Mouse (Mus musculus) kidney, embryonic 14.5 days (tissue): ENCODE data around the gene Upk2. TPM values are rescaled to one million over a fixed set of nuclear protein-coding genes. Genes with fewer than 3 reads are reported as not detected.

Experiments used
- ATAC-seq: fragments of 200-750 bp; cut with Nextera tagmentation; 2 replicates; pipeline ENCODE4 v1.8.0; 2017; ENCODE audit warnings: moderate number of reproducible peaks, mild to moderate bottlenecking, moderate TSS enrichment, moderate library complexity; ENCODE audit not compliant: low FRiP score, low TSS enrichment
- H3K27ac ChIP-seq: fragments of 300-500 bp; sonication (generic); 2 replicates; pipeline ENCODE4 v1.5.1; 2014; ENCODE audit warnings: low read depth, mild to moderate bottlenecking, low read length, moderate library complexity, mixed read lengths
- H3K27me3 ChIP-seq: fragments of 300-500 bp; sonication (generic); 2 replicates; pipeline ENCODE4 v1.6.1; 2014; ENCODE audit warnings: mild to moderate bottlenecking, low read length; ENCODE audit not compliant: control insufficient read depth, insufficient read depth
- H3K36me3 ChIP-seq: fragments of 300-500 bp; sonication (generic); 2 replicates; pipeline ENCODE4 v1.6.1; 2014; ENCODE audit warnings: low read length, mixed read lengths; ENCODE audit not compliant: control insufficient read depth, insufficient read depth
- H3K4me1 ChIP-seq: fragments of 300-500 bp; sonication (generic); 2 replicates; pipeline ENCODE4 v1.6.1; 2014; ENCODE audit warnings: low read length, mixed read lengths; ENCODE audit not compliant: control insufficient read depth, insufficient read depth
- H3K4me2 ChIP-seq: fragments of 300-500 bp; sonication (generic); replicated peaks from 2 replicates; pipeline ENCODE4 v1.6.1; 2014; ENCODE audit warnings: low read depth, mild to moderate bottlenecking, low read length
- H3K4me3 ChIP-seq: fragments of 300-500 bp; sonication (generic); 2 replicates; pipeline ENCODE4 v1.5.1; 2014; ENCODE audit warnings: mild to moderate bottlenecking, low read length
- H3K9ac ChIP-seq: fragments of 300-500 bp; sonication (generic); 2 replicates; pipeline ENCODE4 v1.6.1; 2014; ENCODE audit warnings: low read depth, mild to moderate bottlenecking, low read length, moderate library complexity
- H3K9me3 ChIP-seq: fragments of 300-500 bp; sonication (generic); 2 replicates; pipeline ENCODE4 v1.6.1; 2016; ENCODE audit warnings: low read length; ENCODE audit not compliant: control insufficient read depth
- WGBS: fragments of 180-500 bp; shearing (Covaris S2); extraction: QIAGEN DNeasy Blood & Tissue Kit; methylation state at CpG from one replicate; pipeline ENCODE4 v1.1.7; 2014; 5-methylcytosine and 5-hydroxymethylcytosine counted together
- polyA plus RNA-seq: library from polyadenylated mRNA; unstranded; fragments of >200 nt; fragmentation: Nextera tagmentation; extraction: Ambion mirVana; gene quantifications from 2 replicates; pipeline ENCODE4 v1.2.1, GENCODE M21; 2014

Upk2 gene
- polyA plus RNA-seq, 1 experiment from 2014 or later, result 0.39 TPM

DNA sequence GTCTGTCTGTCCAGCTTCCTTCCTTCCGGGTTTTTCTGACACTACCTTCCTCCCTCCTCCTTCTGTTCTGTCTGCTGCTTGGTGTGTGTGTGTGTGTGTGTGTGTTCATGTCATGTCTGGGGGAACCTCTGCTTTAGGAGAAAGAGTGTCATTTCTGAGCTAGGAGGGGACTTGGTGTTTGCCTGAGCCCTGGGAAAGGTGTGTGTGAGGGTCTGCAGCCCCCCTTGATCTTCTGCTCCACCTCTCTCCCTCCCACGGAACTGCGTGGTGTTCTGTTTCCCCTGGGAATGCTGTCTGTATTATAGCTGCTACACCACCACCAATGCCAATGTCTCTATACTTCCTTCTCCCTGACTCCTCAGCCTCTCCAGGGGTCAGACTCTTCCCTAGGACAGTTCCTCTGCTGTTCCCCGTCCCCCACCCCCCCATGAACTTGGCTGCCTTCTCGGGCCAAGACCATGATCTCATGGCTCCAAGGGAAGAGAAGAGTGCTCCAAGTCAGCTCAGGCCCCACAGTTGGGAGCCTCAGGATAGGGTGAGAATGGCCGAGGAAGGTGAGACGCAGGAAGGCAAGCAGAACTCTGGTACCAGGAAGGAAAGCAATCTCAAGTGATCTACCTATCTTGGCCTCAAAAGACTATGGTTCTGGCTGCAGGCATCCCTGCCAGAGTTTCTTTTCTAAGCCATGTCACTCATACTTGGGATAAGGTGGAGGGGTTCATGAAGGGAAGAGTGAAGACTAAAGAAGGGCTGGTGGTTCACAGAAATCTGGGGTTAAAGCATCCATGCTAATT is 29.7 kb upstream of the Upk2 start:
- Histone ChIP-seq H3K27ac (peak overlapping the region; percentile 91; the same call in 1 of the 2 replicates), H3K4me1 (peaks cover 59% of the 10 kb centered on the region), H3K9ac (peak overlapping the region; percentile 83), H3K4me2 (peak overlapping the region; percentile 88), H3K4me3 (peak overlapping the region; percentile 91), H3K9me3 (no peaks in the 10 kb centered on the region), H3K27me3 (no peaks in the 10 kb centered on the region), H3K36me3 (no peaks in the 10 kb centered on the region)
- WGBS, result 21% methylated on average over 7 of the region's 7 CpGs
- ATAC-seq, result no peak

DNA sequence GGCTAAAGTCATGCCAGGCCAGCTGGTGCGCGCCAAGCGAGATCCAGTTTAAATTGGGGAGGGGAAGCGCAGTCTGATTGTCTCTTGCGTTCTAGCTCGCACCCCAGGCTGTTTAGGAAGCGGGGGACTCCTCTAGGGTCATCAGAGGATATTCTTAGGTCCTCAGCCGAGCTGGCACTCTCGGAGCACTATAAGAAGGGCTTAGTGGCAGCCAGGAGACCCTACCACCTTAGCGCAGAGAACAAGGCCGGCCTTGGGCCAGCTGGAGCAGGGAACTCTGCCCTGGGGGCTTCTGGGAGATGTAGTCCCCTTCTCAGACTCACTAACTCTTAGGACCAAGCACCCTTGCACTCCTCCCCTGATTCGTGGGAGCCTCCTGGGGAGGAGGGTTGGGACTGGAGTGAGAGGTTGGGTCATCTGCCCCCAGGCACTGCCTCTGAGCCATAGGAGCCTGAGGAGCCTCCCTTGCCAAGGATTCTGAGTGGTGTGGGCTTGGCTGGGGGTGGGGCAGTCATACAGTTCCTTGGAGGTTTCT is 28.8 kb upstream of the Upk2 start:
- no peaks in the 10 kb centered on the region for H3K9me3 ChIP-seq
- WGBS, result under 1% methylated on average over 12 of the region's 12 CpGs
- peak overlapping the region; percentile 88 for H3K4me2 ChIP-seq
- peak; percentile 30 for ATAC-seq
- no peaks in the 10 kb centered on the region for H3K36me3 ChIP-seq
- no peaks in the 10 kb centered on the region for H3K27me3 ChIP-seq
- H3K4me1 ChIP-seq, result peaks cover 50% of the 10 kb centered on the region
- peak overlapping the region; percentile 91; the same call in 1 of the 2 replicates for H3K27ac ChIP-seq
- peak overlapping the region; percentile 91 for H3K4me3 ChIP-seq
- H3K9ac ChIP-seq, result peak overlapping the region; percentile 83

GRCm38 (mm10) chr9:44483041-44483509 is 28.3 kb upstream of the Upk2 start:
- peaks cover 47% of the 10 kb centered on the region for H3K4me1 ChIP-seq

GRCm38 (mm10) chr9:44482552-44482951 is 27.8 kb upstream of the Upk2 start, which contains the start of gene Bcl9l:
TSS of gene Bcl9l (plus strand) at chr9:44482825.
- Histone ChIP-seq H3K36me3 (no peaks in the 10 kb centered on the region), H3K4me1 (peaks cover 43% of the 10 kb centered on the region), H3K9ac (peak within 1 kb of the TSS; percentile 83), H3K9me3 (no peaks in the 10 kb centered on the region), H3K4me2 (peak within 1 kb of the TSS; percentile 88), H3K27me3 (no peaks in the 10 kb centered on the region), H3K4me3 (peak within 1 kb of the TSS; percentile 91), H3K27ac (peak within 1 kb of the TSS; percentile 91)
- 0% methylated on average over 24 of the region's 31 CpGs for WGBS
- peak; percentile 56 for ATAC-seq

More at GRCm38 (mm10) chr9:44483041-44483509, 28.3 kb upstream of the Upk2 start:
- Histone ChIP-seq H3K36me3 (no peaks in the 10 kb centered on the region), H3K4me3 (peak overlapping the region; percentile 91), H3K27ac (peak overlapping the region; percentile 91), H3K27me3 (no peaks in the 10 kb centered on the region), H3K9me3 (no peaks in the 10 kb centered on the region), H3K4me2 (peak overlapping the region; percentile 88), H3K9ac (peak overlapping the region; percentile 83)
- WGBS, result under 1% methylated on average over 35 of the region's 39 CpGs
- no peak for ATAC-seq

DNA sequence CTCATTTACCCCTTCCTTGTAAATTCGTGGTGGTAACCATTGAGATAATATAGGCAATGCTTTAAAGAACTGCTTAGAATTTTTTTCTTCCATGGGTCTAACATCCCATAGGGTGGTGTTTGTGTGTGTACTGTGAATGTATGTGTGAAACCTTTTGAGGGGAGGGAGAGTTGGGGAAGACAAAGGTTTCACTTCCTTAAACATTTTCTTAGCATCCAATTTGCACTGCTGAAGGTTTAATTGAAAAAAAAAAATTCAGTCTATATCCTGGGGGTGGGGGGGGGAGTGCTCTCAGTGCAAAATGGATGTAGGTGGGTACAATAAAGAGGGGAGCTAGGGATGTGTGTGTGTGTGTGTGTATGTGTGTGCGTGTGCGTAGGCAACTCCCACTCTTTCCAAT is 27.3 kb upstream of the Upk2 start:
- no peak for ATAC-seq
- H3K9ac ChIP-seq, result 0 out of 2 replicates have a peak overlapping the region, but pooled peaks have one; percentile 23
- no peaks in the 10 kb centered on the region for H3K9me3 ChIP-seq
- peak overlapping the region; percentile 91 for H3K4me3 ChIP-seq
- peak overlapping the region; percentile 88 for H3K4me2 ChIP-seq
- H3K36me3 ChIP-seq, result no peaks in the 10 kb centered on the region
- no peaks in the 10 kb centered on the region for H3K27me3 ChIP-seq
- WGBS, result 9% methylated on average over 3 of the region's 3 CpGs
- peaks cover 39% of the 10 kb centered on the region for H3K4me1 ChIP-seq
- H3K27ac ChIP-seq, result 0 out of 2 replicates have a peak overlapping the region, but pooled peaks have one; percentile 24

GRCm38 (mm10) chr9:44479628-44480428 is 25.1 kb upstream of the Upk2 start:
- Histone ChIP-seq H3K4me3 (peak overlapping the region; percentile 60), H3K9ac (peak overlapping the region; percentile 74), H3K9me3 (no peaks in the 10 kb centered on the region), H3K4me1 (peaks cover 16% of the 10 kb centered on the region), H3K27ac (peak overlapping the region; percentile 97), H3K4me2 (peak overlapping the region; percentile 95), H3K36me3 (no peaks in the 10 kb centered on the region), H3K27me3 (no peaks in the 10 kb centered on the region)
- peak; percentile 32 for ATAC-seq
- WGBS, result under 1% methylated on average over 26 of the region's 26 CpGs

DNA sequence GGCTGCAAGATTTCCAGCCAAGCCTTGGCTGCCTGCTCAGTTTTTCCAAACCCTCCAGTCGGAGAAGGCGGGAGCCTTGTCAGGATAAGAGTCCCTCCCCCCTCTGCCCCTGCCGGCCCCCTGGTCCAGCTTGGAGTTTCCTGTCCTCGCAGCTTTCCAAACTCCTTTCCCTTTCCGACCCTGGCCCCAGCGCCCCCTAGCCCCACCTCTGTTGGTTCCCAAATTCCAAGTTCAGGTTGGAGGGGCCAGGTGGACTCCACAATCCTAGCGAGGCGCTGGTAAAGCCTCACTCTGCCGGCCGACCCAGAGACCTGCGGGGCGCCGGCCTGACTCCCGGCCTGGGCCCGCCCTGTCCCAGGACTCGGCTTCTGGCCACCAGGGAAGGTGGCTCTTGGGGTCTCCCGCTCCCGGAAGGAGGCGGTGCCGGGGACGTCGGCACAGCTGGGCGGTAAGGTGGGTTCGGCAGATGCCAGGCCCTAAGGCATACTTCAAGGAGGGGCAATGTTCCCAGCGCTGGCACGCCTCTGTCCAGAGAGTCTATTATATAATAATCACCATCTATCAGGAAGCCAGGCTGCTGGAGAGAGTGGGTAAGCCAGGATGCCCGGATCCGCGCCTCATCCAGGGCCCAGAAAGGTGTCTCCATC is 24.3 kb upstream of the Upk2 start:
- WGBS, result 0% methylated on average over 29 of the region's 29 CpGs
- H3K4me1 ChIP-seq, result peaks cover 9% of the 10 kb centered on the region

DNA sequence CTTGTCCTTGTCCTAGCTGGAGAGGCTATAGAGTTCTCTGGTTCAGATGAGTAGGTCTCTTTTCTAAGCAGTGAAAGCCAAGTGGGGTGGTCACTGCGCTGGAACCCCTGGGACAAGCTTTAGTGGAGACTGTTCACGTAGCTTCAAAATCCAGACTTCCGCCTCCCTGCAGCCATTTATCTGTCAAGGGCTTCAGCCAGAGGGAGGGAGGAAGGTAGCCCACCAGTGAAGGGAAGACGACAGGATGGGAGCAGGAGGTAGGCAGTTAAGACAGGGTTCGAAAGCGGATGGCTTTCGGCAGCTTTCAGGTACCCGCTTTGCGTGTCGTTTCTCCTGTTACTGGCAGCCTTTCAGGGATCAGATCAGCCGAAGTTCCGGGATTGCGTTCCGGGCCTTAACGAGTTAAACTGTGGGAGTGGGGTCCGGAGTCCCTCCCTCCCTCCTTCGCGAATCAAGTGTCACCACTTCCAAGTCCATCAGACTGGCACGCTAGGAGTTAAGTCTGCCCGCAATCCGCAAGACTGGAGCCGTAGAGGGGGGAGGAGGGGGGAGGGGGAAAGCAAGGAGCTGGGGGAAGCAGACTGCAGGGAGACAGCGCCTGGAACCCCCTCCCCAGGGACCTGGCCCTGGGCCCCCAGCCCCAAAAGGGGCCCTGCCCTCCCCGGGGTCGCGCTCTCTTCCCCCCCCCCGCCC is 23.6 kb upstream of the Upk2 start:
- Histone ChIP-seq H3K4me2 (peak overlapping the region; percentile 95), H3K27me3 (no peaks in the 10 kb centered on the region), H3K36me3 (no peaks in the 10 kb centered on the region), H3K4me1 (peaks cover 9% of the 10 kb centered on the region; the same call in 1 of the 2 replicates), H3K27ac (peak overlapping the region; percentile 97), H3K4me3 (peak overlapping the region; percentile 60), H3K9ac (peak overlapping the region; percentile 74), H3K9me3 (no peaks in the 10 kb centered on the region)
- peak; percentile 66 for ATAC-seq
- under 1% methylated on average over 21 of the region's 27 CpGs for WGBS

More for the DNA sequence above, 24.3 kb upstream of the Upk2 start:
- H3K36me3 ChIP-seq, result no peaks in the 10 kb centered on the region
- peak overlapping the region; percentile 95 for H3K4me2 ChIP-seq
- ATAC-seq, result peak; percentile 60
- peak overlapping the region; percentile 74 for H3K9ac ChIP-seq
- H3K27ac ChIP-seq, result peak overlapping the region; percentile 97
- H3K4me3 ChIP-seq, result peak overlapping the region; percentile 60
- H3K9me3 ChIP-seq, result no peaks in the 10 kb centered on the region
- H3K27me3 ChIP-seq, result no peaks in the 10 kb centered on the region
